Mouse (Mus musculus): ENCODE data around the gene Tlr7.

Gene Tlr7

GRCm38 (mm10) chrX:167330399-167330798 lies at the start of gene Tlr7:
TSS of gene Tlr7 (minus strand) at chrX:167330558.
- TF ChIP-seq GATA4 (IDR thresholded peaks at IDR 0.05; ENCODE audit: insufficient replicate concordance, low read length), result no peak

GRCm38 (mm10) chrX:167380073-167380472 lies 49.7 kb upstream of the Tlr7 start:
- no peak for TF ChIP-seq GATA4 (IDR thresholded peaks at IDR 0.05; ENCODE audit: insufficient replicate concordance, low read length)

GRCm38 (mm10) chrX:167359704-167360103 lies 29.3 kb upstream of the Tlr7 start:
- TF ChIP-seq GATA4 (IDR thresholded peaks at IDR 0.05; ENCODE audit: insufficient replicate concordance, low read length), result no peak

- no peak for TF ChIP-seq GATA4 (IDR thresholded peaks at IDR 0.05; ENCODE audit: insufficient replicate concordance, low read length)
These were observed 27.1 kb upstream of the Tlr7 start for GRCm38 (mm10) chrX:167357415-167357814.

GRCm38 (mm10) chrX:167355965-167356364 lies 25.6 kb upstream of the Tlr7 start:
- TF ChIP-seq GATA4 (IDR thresholded peaks at IDR 0.05; ENCODE audit: insufficient replicate concordance, low read length), result no peak

- TF ChIP-seq GATA4 (IDR thresholded peaks at IDR 0.05; ENCODE audit: insufficient replicate concordance, low read length), result no peak
These were observed 23.3 kb upstream of the Tlr7 start for GRCm38 (mm10) chrX:167353617-167354016.

GRCm38 (mm10) chrX:167346440-167346839 lies 16.1 kb upstream of the Tlr7 start:
- no peak for TF ChIP-seq GATA4 (IDR thresholded peaks at IDR 0.05; ENCODE audit: insufficient replicate concordance, low read length)

GRCm38 (mm10) chrX:167344356-167344755 lies 14.0 kb upstream of the Tlr7 start:
- TF ChIP-seq GATA4 (IDR thresholded peaks at IDR 0.05; ENCODE audit: insufficient replicate concordance, low read length), result no peak

- TF ChIP-seq GATA4 (IDR thresholded peaks at IDR 0.05; ENCODE audit: insufficient replicate concordance, low read length), result no peak
These were observed 11.5 kb upstream of the Tlr7 start for GRCm38 (mm10) chrX:167341811-167342210.

GRCm38 (mm10) chrX:167340190-167340589 lies 9.8 kb upstream of the Tlr7 start:
- no peak for TF ChIP-seq GATA4 (IDR thresholded peaks at IDR 0.05; ENCODE audit: insufficient replicate concordance, low read length)

- no peak for TF ChIP-seq GATA4 (IDR thresholded peaks at IDR 0.05; ENCODE audit: insufficient replicate concordance, low read length)
These were observed 7.6 kb upstream of the Tlr7 start for GRCm38 (mm10) chrX:167337990-167338389.

- TF ChIP-seq GATA4 (IDR thresholded peaks at IDR 0.05; ENCODE audit: insufficient replicate concordance, low read length), result no peak
These were observed 4.2 kb upstream of the Tlr7 start for GRCm38 (mm10) chrX:167334571-167334970.

GRCm38 (mm10) chrX:167332607-167333006 lies 2.2 kb upstream of the Tlr7 start:
- no peak for TF ChIP-seq GATA4 (IDR thresholded peaks at IDR 0.05; ENCODE audit: insufficient replicate concordance, low read length)

- no peak for TF ChIP-seq GATA4 (IDR thresholded peaks at IDR 0.05; ENCODE audit: insufficient replicate concordance, low read length)
These were observed 635 bp upstream of the Tlr7 start for GRCm38 (mm10) chrX:167330993-167331392.

GRCm38 (mm10) chrX:167329620-167330019 lies 738 bp downstream of the Tlr7 start:
- no peak for TF ChIP-seq GATA4 (IDR thresholded peaks at IDR 0.05; ENCODE audit: insufficient replicate concordance, low read length)

GRCm38 (mm10) chrX:167329098-167329497 lies 1.3 kb downstream of the Tlr7 start:
- TF ChIP-seq GATA4 (IDR thresholded peaks at IDR 0.05; ENCODE audit: insufficient replicate concordance, low read length), result no peak

GRCm38 (mm10) chrX:167328519-167328918 lies 1.8 kb downstream of the Tlr7 start:
- no peak for TF ChIP-seq GATA4 (IDR thresholded peaks at IDR 0.05; ENCODE audit: insufficient replicate concordance, low read length)

- no peak for TF ChIP-seq GATA4 (IDR thresholded peaks at IDR 0.05; ENCODE audit: insufficient replicate concordance, low read length)
These were observed 6.6 kb downstream of the Tlr7 start for GRCm38 (mm10) chrX:167323742-167324141.

All from liver, adult (tissue).